Mouse (Mus musculus): ENCODE measurements at regions not wholly inside any gene's neighbourhood (a gene's known extent, or its start where the extent isn't known, plus 50 kb on each side); places are given as distances from the start of the nearest gene placed in this dataset.
"Not testable (repeated sequence)": the region's sequence is repeated elsewhere in the genome, so short reads cannot be mapped to it uniquely, and the experiment has no call there.

DNA sequence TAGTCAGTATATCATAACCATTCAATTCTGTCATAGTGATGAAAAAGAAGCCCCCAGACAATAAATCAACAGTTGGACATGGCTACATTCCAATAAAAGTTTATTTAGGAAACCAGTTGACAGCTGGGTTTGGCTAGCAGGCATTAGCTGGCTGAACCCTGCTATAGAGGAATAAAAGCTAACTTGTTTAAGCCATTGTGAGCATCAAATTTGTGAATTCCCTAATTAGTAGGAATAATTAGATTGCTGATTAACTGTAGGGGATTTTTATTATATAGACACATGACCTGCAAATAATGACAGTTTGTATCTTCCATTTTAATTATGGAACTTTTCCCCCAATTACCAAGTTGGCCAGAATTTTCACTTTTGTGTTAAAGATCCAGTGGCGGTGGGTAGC lies 659.8 kb downstream of the Rwdd3 start:
- DNase-seq (ENCODE audit: low spot score in 2 of 2), result no peak

DNA sequence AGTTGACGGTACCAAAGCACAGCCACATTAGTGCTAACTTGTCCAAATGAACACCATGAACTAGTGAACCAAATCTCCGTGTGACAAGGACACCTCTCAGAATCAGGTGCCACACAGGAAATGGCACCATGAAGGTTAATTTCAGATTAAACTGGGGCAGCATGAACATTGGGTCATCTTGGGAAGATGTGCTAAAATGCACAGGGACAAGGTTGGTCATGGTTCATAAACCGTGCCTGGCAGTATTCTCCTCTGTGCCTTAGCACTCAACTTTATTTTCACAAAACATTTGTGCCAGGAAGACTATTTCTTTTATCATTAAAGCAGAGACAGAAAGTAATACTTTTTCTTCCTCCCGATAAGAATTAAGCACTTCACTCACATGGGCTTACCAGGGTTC lies 672.6 kb downstream of the Rwdd3 start:
- no peak for DNase-seq (ENCODE audit: low spot score in 2 of 2)

DNA sequence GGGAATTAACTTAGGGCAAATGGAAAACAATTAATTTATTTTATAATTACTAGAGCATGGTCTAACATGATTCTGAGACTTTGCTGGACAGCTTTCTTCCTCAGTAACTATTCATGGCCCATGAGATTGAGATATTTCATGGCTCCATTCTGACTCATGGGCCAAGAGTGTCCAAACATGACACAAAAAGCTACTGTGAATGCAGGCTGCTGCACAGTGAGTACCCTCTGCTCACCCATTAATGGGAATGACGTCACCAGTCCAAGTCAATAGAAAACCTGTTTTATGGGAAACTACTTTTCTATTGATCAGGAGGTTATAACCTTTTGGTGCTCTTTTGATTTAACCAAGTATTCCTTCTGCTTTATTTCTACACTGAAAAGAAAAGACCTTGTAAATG lies 693.6 kb downstream of the Rwdd3 start:
- DNase-seq (ENCODE audit: low spot score in 2 of 2), result no peak

DNA sequence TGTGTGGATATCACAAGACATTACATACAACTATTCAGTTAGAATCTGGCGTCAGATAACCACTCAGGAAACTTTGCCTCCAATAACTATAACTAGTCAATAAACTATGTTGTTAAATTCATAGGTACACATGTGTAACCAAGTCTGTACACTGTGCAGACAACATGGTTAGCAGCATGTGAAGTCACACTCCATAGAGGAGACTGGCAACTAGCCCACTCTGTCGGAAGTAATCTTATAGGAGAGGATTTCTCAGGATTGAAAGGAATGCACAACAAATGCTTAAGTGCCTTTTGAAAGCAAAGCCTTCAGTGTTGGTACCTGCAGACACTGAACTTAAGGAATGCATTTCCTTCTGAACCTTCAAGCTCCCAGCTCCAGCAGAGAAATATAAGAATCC lies 693.0 kb upstream of the Ptbp2 start:
- no peak for DNase-seq (ENCODE audit: low spot score in 2 of 2)

DNA sequence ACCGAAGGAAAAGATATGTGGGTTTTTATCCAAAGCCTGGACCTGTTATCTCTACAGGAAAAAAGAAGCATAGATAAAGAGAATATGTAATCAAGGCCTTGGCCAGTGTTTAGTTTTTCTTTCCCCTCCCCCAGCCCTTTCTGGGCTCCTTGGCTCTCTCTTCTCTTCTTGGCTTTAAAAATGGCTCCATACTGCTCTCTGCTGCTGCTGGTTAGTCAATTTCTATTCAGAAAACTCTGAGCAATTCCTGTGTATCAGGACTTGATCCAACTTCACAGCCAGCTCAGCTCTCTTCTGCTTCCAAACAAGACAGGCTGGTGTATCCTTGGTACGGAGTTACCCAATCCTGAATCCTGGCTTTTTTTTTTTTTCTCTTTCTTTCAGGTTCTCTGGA lies 689.4 kb upstream of the Ptbp2 start:
- no peak for DNase-seq (ENCODE audit: low spot score in 2 of 2)

DNA sequence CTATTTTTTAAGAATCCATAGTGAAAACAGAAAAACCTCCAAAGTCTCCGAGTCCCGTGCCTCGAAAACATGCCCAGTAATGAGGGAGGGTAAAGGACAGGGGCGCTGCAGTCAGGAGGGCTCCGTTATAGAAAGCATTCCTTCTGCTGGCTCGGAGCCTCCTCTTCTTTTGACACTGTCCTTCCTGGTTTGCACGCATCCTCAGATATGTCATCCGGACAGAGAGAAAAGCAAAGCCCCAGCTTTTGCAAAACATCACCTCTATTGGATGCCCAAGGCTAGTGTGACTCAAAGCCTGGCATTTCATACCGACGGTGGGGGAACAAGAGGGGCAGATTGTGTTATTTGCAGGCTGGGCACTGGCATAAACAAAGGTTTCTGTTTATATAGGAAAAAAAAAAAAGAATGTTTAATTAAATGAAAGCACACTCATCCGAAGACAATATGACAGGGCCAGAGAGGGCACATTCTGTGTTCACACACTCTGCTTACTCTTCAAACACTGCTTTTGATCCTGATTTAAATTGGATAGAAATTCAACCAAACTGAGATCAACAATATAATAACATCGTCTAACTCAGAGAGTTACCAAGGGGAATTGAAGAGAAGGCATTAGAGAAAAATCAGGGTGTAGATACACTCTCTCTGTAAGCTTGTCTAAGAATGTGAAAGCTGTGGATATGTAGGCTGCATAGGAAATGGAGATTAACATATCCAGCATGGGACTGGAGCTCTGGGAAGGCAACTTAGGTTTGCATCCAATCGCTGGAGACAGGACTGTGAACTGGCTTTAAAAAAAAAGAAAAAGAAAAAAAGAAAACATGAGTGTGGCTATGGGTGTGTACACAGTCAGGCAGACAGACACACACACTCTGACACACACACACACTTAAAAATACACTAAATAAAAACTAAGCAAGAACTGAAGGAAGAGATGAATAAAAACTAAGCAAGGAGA lies 688.7 kb upstream of the Ptbp2 start:
- DNase-seq (ENCODE audit: low spot score in 2 of 2), result no peak

DNA sequence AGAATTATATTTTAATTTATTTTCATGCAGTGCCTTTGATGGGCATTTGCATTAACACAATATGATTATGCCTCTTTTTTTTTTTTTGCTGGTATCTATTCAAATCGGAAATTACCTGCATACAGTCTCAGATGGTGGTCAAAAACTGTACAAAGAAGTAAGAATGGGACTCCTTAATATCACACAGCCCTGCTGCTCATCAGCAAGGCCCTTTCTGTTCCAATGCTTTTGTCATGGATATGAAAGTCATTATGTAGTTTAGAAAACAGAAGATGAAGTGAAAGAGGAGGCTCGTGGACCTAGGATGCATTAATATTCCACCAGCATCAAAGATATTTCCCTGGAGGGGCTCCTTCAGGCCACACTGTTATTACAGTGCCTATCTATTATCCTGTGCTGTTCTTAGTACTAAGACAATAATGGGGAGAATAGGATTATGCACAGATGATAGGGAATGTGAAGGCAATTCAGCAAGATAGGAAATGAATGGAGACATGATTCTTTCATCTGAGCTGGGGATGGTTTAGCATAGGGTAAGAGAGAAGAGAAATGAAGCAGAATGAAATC lies 687.7 kb upstream of the Ptbp2 start:
- no peak for DNase-seq (ENCODE audit: low spot score in 2 of 2)

DNA sequence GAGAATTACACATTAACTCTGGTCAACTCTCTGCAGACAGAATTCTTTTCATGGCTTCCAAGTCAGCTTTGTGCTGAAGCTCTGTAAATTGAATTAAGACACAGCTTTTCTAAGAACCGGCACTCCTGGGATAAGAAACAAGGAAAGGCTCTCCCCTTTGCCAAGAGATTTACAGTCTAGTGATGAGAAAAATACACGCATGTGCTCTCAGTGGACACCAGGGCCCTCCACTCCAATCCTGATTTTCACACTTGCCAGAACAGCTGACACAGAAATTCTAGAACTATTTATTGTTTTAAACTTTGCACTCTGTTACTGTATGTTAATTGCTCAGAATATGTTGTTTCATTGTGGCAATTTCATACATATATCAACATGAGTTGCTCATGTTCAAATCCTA lies 684.6 kb upstream of the Ptbp2 start:
- no peak for DNase-seq (ENCODE audit: low spot score in 2 of 2)

DNA sequence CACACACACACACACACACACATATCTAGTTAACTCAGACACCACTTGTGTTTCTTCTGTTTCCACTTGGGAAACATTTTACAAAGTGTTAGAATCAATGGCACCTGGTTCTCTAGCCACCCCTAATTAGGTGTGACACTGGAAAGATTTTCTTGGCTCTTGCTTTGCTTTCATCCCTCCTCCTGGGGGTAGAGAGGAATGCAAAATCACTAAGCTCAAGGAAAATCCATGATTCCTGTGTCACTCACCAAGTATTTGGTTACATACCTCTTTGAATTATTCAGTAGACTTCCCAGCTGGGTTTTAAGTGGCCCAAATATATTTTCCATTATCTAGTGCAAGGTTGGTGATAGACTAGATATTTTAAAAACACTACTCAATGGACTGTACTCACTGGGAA lies 676.5 kb upstream of the Ptbp2 start:
- DNase-seq (ENCODE audit: low spot score in 2 of 2), result no peak

DNA sequence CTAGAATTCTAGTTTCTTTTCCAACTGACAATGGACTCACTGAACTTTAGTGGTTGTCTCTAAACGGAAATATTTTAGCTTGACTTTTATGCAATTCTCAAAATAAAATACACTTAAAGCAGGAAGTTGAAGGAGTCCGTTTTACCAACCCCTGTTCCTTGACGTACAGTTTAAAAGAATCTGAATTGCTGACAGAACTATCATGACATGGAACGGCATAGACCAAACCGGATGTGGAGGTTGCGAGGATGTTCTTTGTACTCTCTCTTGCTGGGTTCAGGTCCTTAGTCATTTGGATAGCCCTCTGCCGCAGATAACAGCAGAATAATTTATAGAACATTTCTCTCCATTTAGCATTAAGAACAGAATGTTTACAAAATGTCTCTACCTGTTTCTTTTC lies 673.6 kb upstream of the Ptbp2 start:
- DNase-seq (ENCODE audit: low spot score in 2 of 2), result no peak

DNA sequence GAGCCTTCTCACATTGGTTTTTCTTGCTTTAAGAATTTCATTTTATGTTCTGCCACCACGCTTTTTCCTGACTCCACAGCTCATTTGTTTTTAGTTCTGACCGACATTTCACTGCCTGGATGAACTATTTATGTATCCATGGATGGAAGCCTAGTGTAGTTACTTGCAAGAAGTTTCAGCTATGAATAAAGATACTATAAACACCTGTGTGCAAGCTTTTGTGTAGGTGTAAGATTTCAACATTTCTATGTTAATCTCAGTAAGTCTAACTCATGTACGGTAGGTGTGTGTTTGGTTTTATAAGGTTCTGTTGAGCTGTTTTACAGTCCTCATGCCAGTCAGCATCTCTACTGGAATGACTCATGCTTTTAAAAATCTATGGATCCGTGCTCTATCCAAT lies 656.9 kb upstream of the Ptbp2 start:
- DNase-seq (ENCODE audit: low spot score in 2 of 2), result no peak

DNA sequence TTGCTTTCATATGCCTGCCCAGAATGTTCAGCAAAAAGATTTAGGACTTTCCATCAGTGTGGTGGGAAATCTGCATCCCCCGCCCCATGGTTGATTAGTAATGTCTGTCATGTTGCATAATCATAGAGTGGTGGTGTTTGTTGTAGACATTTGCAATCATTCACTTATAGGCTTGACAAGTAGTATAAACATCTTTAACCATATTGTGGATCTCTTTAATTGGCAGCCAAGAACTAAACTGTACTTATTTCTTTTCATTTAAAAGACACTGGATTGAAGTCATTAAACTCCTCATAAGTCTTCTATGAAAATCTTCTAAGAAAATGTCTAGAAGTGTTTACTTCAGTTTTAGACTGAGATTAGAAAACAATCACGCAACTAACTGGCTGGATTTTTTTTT lies 646.0 kb upstream of the Ptbp2 start:
- DNase-seq (ENCODE audit: low spot score in 2 of 2), result no peak

DNA sequence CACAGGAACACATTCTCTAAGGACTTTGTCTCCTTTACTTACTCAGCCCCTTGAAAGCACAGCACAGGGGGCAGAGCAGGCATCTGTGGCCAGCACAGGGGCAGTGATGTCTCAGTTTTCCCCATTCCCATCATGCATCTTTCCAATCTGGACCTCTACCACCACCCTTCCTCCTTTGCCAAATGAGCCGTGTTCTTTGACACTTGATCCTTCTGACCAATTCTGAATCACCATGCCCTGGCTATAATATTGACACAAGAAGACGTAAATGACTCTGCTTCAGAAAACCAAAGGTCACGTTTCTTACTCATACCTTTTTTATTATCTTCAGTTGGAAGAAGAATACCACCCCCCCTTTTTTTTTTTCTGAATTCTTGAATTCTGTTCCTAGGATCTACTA lies 632.4 kb upstream of the Ptbp2 start:
- DNase-seq (ENCODE audit: low spot score in 2 of 2), result no peak

DNA sequence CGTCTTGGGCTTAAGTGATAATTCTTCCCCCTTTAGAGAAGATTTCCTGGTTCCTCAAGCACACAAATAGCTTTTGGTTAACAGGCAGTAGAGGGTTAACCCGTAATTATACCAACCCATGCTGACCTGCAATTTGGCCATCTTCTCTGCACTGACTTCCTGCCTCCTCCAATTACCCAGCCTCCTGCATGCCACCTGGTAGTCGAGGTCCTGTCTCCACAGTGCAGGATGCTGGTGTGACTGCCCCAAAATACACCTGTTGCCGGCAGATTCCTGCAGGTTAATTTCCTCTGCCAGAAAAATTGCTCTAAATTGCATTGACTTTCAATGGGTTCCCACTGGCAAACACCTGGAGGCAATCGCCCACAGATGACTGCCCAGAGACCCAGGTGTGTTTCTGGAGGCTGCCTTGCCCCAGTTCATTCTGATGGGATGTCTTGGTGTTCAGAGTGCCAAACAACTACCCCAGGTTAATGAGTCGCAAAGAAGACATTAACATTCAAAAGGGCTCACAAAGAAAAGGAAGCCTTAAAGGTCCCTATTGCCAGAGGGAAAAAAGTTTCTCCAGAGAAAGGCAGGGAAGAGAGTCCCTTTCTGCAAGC lies 591.5 kb upstream of the Ptbp2 start:
- DNase-seq (ENCODE audit: low spot score in 2 of 2), result no peak

DNA sequence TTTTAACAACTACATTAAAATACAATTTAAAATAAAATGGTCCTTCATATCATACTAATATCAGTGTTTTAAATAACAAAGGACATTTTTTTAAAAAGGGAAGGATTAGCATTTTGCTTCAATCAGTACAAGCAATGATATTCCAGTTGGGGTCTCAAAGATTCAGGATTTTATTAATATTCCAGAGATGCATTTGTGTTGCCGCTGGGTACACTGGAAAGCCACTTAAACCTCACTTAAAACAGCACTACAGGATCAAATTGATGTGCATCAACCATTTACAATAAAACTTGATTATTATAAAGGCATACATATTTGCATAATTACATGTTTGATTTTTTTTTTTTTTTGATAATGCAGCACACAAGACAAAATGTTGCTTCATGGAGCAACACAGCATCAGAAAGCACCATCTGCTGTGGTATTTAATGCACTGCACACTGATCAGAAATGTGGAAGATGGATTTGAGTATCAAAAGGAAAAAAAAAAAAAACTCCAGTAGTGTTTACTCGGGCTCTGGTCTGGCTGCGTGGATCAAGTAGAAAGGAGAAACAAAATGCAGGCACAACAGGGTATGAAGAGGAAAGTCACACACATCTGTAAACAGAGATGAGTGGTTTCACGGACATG lies 558.6 kb upstream of the Ptbp2 start:
- DNase-seq (ENCODE audit: low spot score in 2 of 2), result no peak

DNA sequence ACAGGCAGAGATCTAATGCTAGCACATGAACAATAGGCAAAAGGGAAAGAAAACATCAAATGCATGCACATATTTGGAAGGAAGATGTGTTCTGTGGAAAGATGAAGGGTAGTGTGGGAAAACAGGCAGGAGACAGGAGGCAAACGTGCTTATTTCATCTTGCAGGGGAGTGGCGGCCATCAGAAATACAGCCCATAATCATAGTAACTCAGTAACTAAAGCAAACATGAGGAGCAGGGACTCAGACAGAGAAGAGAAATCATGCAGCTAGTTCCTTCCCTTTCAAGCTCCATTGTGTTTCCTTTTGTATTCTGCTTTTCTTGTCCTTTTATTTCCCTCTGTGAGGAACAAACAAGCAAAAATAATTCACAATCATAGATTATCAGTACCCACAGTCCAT lies 557.6 kb upstream of the Ptbp2 start:
- DNase-seq (ENCODE audit: low spot score in 2 of 2), result no peak

DNA sequence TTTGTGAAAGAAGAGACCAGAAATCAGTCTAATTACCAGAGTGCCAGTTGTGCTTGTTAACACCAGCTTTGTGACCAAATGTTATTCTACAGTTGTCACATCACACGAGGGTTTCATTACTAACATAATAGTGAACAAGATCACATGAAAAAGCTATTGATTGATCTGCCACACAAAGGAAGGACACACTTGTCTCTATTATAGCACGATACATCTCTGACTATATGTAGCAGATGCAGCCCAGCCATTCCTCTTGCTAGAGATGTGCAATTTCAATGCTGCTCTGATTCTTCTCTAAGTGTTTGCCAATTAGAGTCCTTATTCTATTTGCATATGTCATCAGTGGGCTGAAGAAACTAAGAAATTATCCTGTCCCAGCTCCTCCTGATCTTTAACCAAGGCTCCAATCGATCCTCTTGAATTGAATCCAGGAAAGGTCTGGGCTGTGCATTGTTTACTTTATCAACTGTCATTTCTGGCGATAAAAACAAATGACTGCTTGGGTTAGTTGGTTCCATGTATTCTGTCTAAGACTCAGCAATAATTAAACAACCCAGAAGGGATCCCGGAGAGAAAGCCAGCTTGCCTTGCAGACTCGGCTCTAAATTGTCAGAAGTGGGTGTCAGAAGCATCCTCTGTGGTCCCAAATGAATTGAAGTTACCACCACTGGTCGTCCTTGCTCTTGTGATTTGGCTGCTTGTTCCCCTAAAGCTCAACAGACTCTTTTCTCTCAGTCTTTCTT lies 551.7 kb upstream of the Ptbp2 start:
- no peak for DNase-seq (ENCODE audit: low spot score in 2 of 2)

DNA sequence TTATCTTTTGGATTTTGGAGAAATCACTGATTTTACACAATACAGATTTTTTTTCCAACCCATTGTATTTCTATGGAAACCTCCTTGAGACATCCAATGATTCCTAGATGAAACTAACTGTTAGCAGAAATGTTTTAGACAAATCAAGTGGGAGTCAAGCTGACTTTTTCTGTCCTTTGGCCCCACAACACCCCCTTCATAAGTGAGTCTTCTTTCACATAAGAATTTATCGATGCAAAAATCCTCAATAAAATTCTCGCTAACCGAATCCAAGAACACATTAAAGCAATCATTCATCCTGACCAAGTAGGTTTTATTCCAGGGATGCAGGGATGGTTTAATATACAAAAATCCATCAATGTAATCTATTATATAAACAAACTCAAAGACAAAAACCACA lies 522.8 kb upstream of the Ptbp2 start:
- DNase-seq (ENCODE audit: low spot score in 2 of 2), result not testable (repeated sequence)

DNA sequence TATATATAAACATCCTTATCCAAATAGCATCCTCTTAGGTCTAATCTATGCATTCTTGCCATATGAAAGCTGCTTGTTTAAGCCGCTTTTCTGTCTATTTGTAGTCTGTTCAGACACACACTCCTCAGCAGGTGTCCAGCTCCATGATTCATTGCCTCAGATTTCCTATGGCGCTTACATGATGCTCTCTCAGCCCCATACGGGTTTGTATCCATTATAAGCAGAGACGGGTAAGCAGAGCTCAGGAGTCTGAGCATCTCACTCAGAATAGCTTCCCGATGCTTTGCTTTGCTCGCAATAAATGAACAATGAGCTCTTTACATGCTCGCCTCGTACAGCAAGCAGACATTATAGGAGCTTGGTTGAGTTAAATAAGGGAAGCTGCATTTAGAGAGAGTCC lies 521.3 kb upstream of the Ptbp2 start:
- DNase-seq (ENCODE audit: low spot score in 2 of 2), result no peak

Measured in natural killer cell, adult 2 months (primary cell).